Comparison of ENCODE assay signal across 25 mouse cellular contexts in the genomic region with DNA sequence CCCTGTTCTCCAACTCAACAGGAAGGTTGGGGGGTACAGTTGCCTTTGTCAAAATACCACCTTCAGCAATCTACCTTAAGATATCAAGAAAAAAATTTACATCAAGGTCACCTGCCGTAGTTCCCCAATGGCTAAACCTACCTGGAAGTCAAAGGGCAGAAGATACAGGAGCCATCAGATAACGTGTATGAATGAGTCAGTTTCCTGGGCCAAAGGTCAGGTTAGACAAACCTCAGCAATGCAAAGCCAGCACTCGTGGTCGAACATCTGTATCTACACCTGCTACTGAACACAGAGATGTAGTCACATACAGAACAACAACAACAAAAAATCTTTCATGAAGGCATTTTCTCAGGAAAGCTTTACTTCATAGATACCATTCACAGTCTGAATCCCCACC.
"Had no signal": no experiment of that assay in that cellular context is flagged by ENCODE, and none has a peak within 500 bp of the region (broad histone marks: within the 10 kb centered on the region; RNA-seq: fewer than 3 reads in every experiment).

No protein-coding gene starts in this region.

- H3K4me3 ChIP-seq: gastrocnemius, adult 2 months; heart, embryonic 10.5 days; heart, embryonic 12.5 days; hindbrain, embryonic 10.5 days; hindbrain, embryonic 12.5 days; kidney, embryonic 15.5 days; limb, embryonic 10.5 days; limb, embryonic 12.5 days; liver, embryonic 12.5 days had no signal

- ATAC-seq: hindbrain, embryonic 16.5 days; inflammation-experienced regulatory T-cells, adult 6 months; liver, embryonic 12.5 days had no signal

- H3K4me2 ChIP-seq: heart, embryonic 12.5 days; hindbrain, embryonic 12.5 days; hindbrain, embryonic 14.5 days; kidney, embryonic 15.5 days; limb, embryonic 12.5 days; liver, embryonic 12.5 days had no signal

- H3K27ac ChIP-seq: gastrocnemius, adult 2 months; heart, embryonic 10.5 days; hindbrain, embryonic 10.5 days; hindbrain, embryonic 12.5 days; hindbrain, embryonic 14.5 days; kidney, embryonic 15.5 days; kidney, postnatal 0 days; limb, embryonic 10.5 days; limb, embryonic 12.5 days; liver, embryonic 12.5 days; liver, embryonic 14.5 days had no signal

- H3K9me3 ChIP-seq: heart, embryonic 10.5 days; heart, embryonic 12.5 days; hindbrain, embryonic 10.5 days; hindbrain, embryonic 12.5 days; kidney, embryonic 15.5 days; limb, embryonic 10.5 days; limb, embryonic 12.5 days; liver, embryonic 12.5 days had no signal

- H3K27me3 ChIP-seq: heart, embryonic 12.5 days; hindbrain, embryonic 12.5 days; kidney, embryonic 15.5 days; limb, embryonic 12.5 days; liver, embryonic 12.5 days had no signal

- DNase-seq: gastrocnemius, adult 2 months; gastrocnemius, postnatal 10 days; gastrocnemius, postnatal 25 days; heart, adult 18-20 months; heart, postnatal 10 days; heart, postnatal 4 days; kidney, adult 11 months; kidney, adult 2 months; kidney, adult 9 months; kidney, postnatal 14 days; kidney, postnatal 36 days; layer of hippocampus, adult 9-11 months had no signal

- H3K36me3 ChIP-seq: heart, embryonic 10.5 days; heart, embryonic 12.5 days; hindbrain, embryonic 10.5 days; hindbrain, embryonic 12.5 days; kidney, embryonic 15.5 days; limb, embryonic 10.5 days; limb, embryonic 12.5 days; liver, embryonic 12.5 days had no signal

- H3K9ac ChIP-seq: heart, embryonic 12.5 days; hindbrain, embryonic 12.5 days; hindbrain, embryonic 14.5 days; kidney, embryonic 15.5 days; limb, embryonic 12.5 days; liver, embryonic 12.5 days; liver, embryonic 14.5 days had no signal

- H3K4me1 ChIP-seq: hindbrain, embryonic 10.5 days; hindbrain, embryonic 12.5 days; kidney, embryonic 15.5 days; limb, embryonic 10.5 days; limb, embryonic 12.5 days; liver, embryonic 12.5 days had no signal
